Mouse (Mus musculus) MEL (cell line): ENCODE measurements around the gene Uri1. TPM values are rescaled to one million over a fixed set of nuclear protein-coding genes. Genes with fewer than 3 reads are reported as not detected.

Source experiments
- DNase-seq: peaks from one replicate; pipeline ENCODE4 v3.0.0; 2011; ENCODE audit warnings: low read depth, low spot score
- H3K27ac ChIP-seq: 2 replicates; pipeline ENCODE4 v1.5.1; 2012; ENCODE audit warnings: low read depth, mild to moderate bottlenecking, control low read depth, low read length, moderate library complexity; ENCODE audit not compliant: control insufficient read depth
- H3K27me3 ChIP-seq, 2 experiments: fragments of 150-350 bp in 1 of 2; sonication (generic) in 1 of 2; 2 replicates each; pipeline ENCODE4 v1.6.1; 2012; ENCODE audit warnings: low read length in 2 of 2, mild to moderate bottlenecking in 2 of 2, improper control_type of control experiment in 1 of 2, moderate library complexity in 1 of 2; ENCODE audit not compliant: insufficient read depth in 2 of 2, control insufficient read depth in 1 of 2
- H3K36me3 ChIP-seq, 2 experiments: 2 replicates each; pipeline ENCODE4 v1.6.1; 2012 to 2014; ENCODE audit warnings: low read length in 2 of 2, improper control_type of control experiment in 1 of 2, inconsistent platforms in 1 of 2, mild to moderate bottlenecking in 1 of 2; ENCODE audit not compliant: insufficient read depth in 2 of 2, control insufficient read depth in 1 of 2
- H3K4me1 ChIP-seq, 2 experiments: fragments of 150-350 bp in 1 of 2; sonication (generic) in 1 of 2; 2 replicates each; pipeline ENCODE4 v1.6.1; 2012; ENCODE audit warnings: low read length in 2 of 2, improper control_type of control experiment in 1 of 2, mild to moderate bottlenecking in 1 of 2; ENCODE audit not compliant: insufficient read depth in 2 of 2, control insufficient read depth in 1 of 2
- H3K4me3 ChIP-seq, 2 experiments: fragments of 150-350 bp in 1 of 2; sonication (generic) in 1 of 2; 2 replicates each; pipeline ENCODE4 v1.5.1; 2012; ENCODE audit warnings: low read depth in 2 of 2, low read length in 2 of 2, mild to moderate bottlenecking in 2 of 2, moderate library complexity in 2 of 2, control low read depth in 1 of 2, improper control_type of control experiment in 1 of 2; ENCODE audit not compliant: control insufficient read depth in 1 of 2, insufficient read depth in 1 of 2
- H3K79me2 ChIP-seq: 2 replicates; pipeline ENCODE4 v1.6.1; 2012; ENCODE audit warnings: mild to moderate bottlenecking, low read length, moderate library complexity; ENCODE audit not compliant: control insufficient read depth, poor library complexity, insufficient read depth
- H3K9ac ChIP-seq: 2 replicates; pipeline ENCODE4 v1.6.1; 2012; ENCODE audit warnings: low read depth, mild to moderate bottlenecking, control low read depth, low read length, moderate library complexity; ENCODE audit not compliant: control insufficient read depth, poor library complexity, severe bottlenecking
- H3K9me3 ChIP-seq: fragments of 150-350 bp; sonication (generic); replicated peaks from 2 replicates; pipeline ENCODE4 v1.6.1; 2012; ENCODE audit warnings: mild to moderate bottlenecking, low read length, improper control_type of control experiment, moderate library complexity; ENCODE audit not compliant: insufficient read depth
- CHD1 ChIP-seq: IDR thresholded peaks from 2 replicates; pipeline ENCODE4 v1.6.1; 2012; ENCODE audit warnings: low read depth, mild to moderate bottlenecking, inconsistent platforms, low read length, improper control_type of control experiment
- CTCF ChIP-seq, 3 experiments: IDR thresholded peaks in 2 of 3; conservative IDR thresholded peaks in 1 of 3; 2 replicates each; pipeline ENCODE4 v1.5.1; 2011 to 2012; ENCODE audit warnings: low read length in 3 of 3, low read depth in 2 of 3, mild to moderate bottlenecking in 2 of 3, improper control_type of control experiment in 1 of 3, inconsistent platforms in 1 of 3, mixed read lengths in 1 of 3, moderate library complexity in 1 of 3; ENCODE audit not compliant: control insufficient read depth in 1 of 3, insufficient read depth in 1 of 3, poor library complexity in 1 of 3, severe bottlenecking in 1 of 3
- E2F4 ChIP-seq: IDR thresholded peaks from 2 replicates; pipeline ENCODE4 v1.6.1; 2011; ENCODE audit warnings: low read depth, low read length, improper control_type of control experiment, borderline replicate concordance
- ELF1 ChIP-seq: IDR thresholded peaks from 2 replicates; pipeline ENCODE4 v1.6.1; 2014; ENCODE audit warnings: low read depth, mild to moderate bottlenecking, inconsistent platforms, low read length, improper control_type of control experiment, moderate library complexity
- EP300 ChIP-seq, 2 experiments: IDR thresholded peaks; 2 replicates each; pipeline ENCODE4 v1.6.1; 2011; ENCODE audit warnings: improper control_type of control experiment in 2 of 2, low read length in 2 of 2, low read depth in 1 of 2, mild to moderate bottlenecking in 1 of 2
- GABPA ChIP-seq: IDR thresholded peaks from 2 replicates; pipeline ENCODE4 v1.6.1; 2012; ENCODE audit warnings: low read depth, mild to moderate bottlenecking, inconsistent platforms, low read length, improper control_type of control experiment, moderate library complexity
- GATA1 ChIP-seq: IDR thresholded peaks from 2 replicates; pipeline ENCODE4 v1.6.1; 2011; ENCODE audit warnings: low read depth, low read length, improper control_type of control experiment
- HCFC1 ChIP-seq: IDR thresholded peaks from 2 replicates; pipeline ENCODE4 v1.6.1; 2012; ENCODE audit warnings: low read depth, mild to moderate bottlenecking, inconsistent platforms, low read length, improper control_type of control experiment, moderate library complexity
- JUND ChIP-seq: IDR thresholded peaks from 2 replicates; pipeline ENCODE4 v1.6.1; 2011; ENCODE audit warnings: low read depth, mild to moderate bottlenecking, improper control_type of control experiment, low read length
- KAT2A ChIP-seq: conservative IDR thresholded peaks from 2 replicates; pipeline ENCODE4 v1.6.1; 2012; ENCODE audit warnings: low read depth, low read length, improper control_type of control experiment, inconsistent platforms
- MAFK ChIP-seq: IDR thresholded peaks from 2 replicates; pipeline ENCODE4 v1.6.1; 2011; ENCODE audit warnings: low read depth, mild to moderate bottlenecking, low read length, improper control_type of control experiment, borderline replicate concordance
- MAZ ChIP-seq: IDR thresholded peaks from 2 replicates; pipeline ENCODE4 v1.6.1; 2012; ENCODE audit warnings: low read depth, mild to moderate bottlenecking, inconsistent platforms, low read length, improper control_type of control experiment
- MEF2A ChIP-seq: IDR thresholded peaks from 2 replicates; pipeline ENCODE4 v1.6.1; 2014; ENCODE audit warnings: low read depth, mild to moderate bottlenecking, inconsistent platforms, low read length, improper control_type of control experiment; ENCODE audit not compliant: poor library complexity, insufficient replicate concordance, severe bottlenecking; ENCODE audit errors: extremely low read depth
- POLR2AphosphoS5 ChIP-seq: IDR thresholded peaks from 2 replicates; pipeline ENCODE4 v1.6.1; 2012; ENCODE audit warnings: low read depth, borderline replicate concordance, mild to moderate bottlenecking, inconsistent platforms, low read length, moderate library complexity, mixed read lengths
- RAD21 ChIP-seq: IDR thresholded peaks from 2 replicates; pipeline ENCODE4 v1.6.1; 2011; ENCODE audit warnings: mild to moderate bottlenecking, low read depth, low read length, improper control_type of control experiment
- RCOR1 ChIP-seq: IDR thresholded peaks from 2 replicates; pipeline ENCODE4 v1.6.1; 2012; ENCODE audit warnings: low read depth, mild to moderate bottlenecking, inconsistent platforms, low read length, improper control_type of control experiment
- SIN3A ChIP-seq: IDR thresholded peaks from 2 replicates; pipeline ENCODE4 v1.6.1; 2012; ENCODE audit warnings: low read length, improper control_type of control experiment, inconsistent platforms
- SMC3 ChIP-seq: IDR thresholded peaks from 2 replicates; pipeline ENCODE4 v1.6.1; 2011; ENCODE audit warnings: low read depth, low read length, improper control_type of control experiment
- USF1 ChIP-seq: IDR thresholded peaks from 2 replicates; pipeline ENCODE4 v1.6.1; 2014; ENCODE audit warnings: low read depth, mild to moderate bottlenecking, inconsistent platforms, low read length, improper control_type of control experiment, moderate library complexity
- ZC3H11A ChIP-seq: IDR thresholded peaks from 2 replicates; pipeline ENCODE4 v1.6.1; 2012; ENCODE audit warnings: low read depth, mild to moderate bottlenecking, inconsistent platforms, low read length, improper control_type of control experiment
- ZNF384 ChIP-seq: IDR thresholded peaks from 2 replicates; pipeline ENCODE4 v1.6.1; 2012; ENCODE audit warnings: low read depth, mild to moderate bottlenecking, inconsistent platforms, low read length, improper control_type of control experiment
- polyA plus RNA-seq, 2 experiments: library from polyadenylated mRNA; stranded (reverse) in 1 of 2; unstranded in 1 of 2; fragments of >175 nt in 1 of 2; fragments of >200 nt in 1 of 2; gene quantifications; 2 replicates each; pipeline versions ENCODE4 v1.2.1 to v1.2.4; 2012; ENCODE audit warnings: low replicate concordance in 2 of 2, low read depth in 1 of 2; ENCODE audit not compliant: insufficient read length in 2 of 2, insufficient read depth in 1 of 2, missing spikeins in 1 of 2
- total RNA-seq: library from RNA; depleted of rRNA; stranded (reverse); fragments of 300-350 nt; gene quantifications from 2 replicates; pipeline ENCODE4 v1.2.3, GENCODE M21; 2012

The Uri1 gene
- total and polyA plus RNA-seq, 3 experiments: 29.2 to 36.0 TPM; not detected in 1

DNA sequence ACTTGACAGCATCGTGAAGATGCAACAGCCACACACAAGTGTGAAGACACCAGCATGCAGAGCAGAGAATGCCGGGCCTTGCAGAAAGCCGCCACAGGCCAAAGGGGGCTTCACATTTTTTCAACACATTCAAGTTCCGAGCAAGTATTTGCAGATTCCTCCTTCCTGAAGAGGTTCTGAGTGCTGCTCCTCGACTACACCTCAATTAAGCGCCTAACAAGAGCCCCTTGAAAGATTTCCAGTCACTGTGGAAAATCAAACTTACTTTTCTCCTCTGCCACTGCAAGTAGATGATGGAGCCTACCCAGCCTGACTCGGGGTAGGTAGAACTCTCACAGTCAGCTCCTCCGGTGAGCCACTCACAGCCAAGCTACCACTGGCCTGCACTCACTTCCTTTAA is 86.9 kb downstream of the Uri1 start:
- H3K79me2 ChIP-seq: no peaks in the 10 kb centered on the region
- H3K36me3 ChIP-seq: no peaks in the 10 kb centered on the region; a peak in 1 of 4 replicates
- H3K4me1 ChIP-seq: no peaks in the 10 kb centered on the region
- H3K9me3 ChIP-seq: no peaks in the 10 kb centered on the region
- no peak for DNase-seq
- TF ChIP-seq CHD1 (no peak), POLR2AphosphoS5 (no peak)
- no peak overlapping the region for H3K27ac ChIP-seq
- H3K9ac ChIP-seq: no peak overlapping the region
- no peaks in the 10 kb centered on the region for H3K27me3 ChIP-seq
- no peak overlapping the region for H3K4me3 ChIP-seq

DNA sequence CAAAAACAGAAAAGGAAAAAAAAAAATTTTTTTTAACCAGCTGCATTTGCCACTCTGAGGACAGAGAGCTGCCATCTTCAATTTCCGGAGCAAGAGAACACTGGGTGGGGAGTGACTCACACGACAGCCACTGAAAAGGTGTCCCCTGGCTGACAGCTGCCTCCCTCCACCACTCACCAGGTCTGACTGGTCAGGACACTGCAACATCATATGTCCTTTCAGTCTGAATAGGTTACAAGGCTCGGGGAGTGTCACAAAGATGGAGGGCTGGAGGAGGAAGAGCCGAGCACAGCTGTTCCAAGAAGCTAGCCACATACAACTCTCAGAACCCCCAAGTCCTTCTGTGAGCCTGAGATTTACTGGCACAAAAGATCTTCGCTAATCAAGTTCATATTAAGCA is 87.6 kb downstream of the Uri1 start:
- Histone ChIP-seq H3K79me2 (no peaks in the 10 kb centered on the region), H3K4me1 (no peaks in the 10 kb centered on the region), H3K27ac (no peak overlapping the region), H3K27me3 (no peaks in the 10 kb centered on the region), H3K9me3 (no peaks in the 10 kb centered on the region), H3K36me3 (no peaks in the 10 kb centered on the region; a peak in 1 of 4 replicates), H3K4me3 (no peak overlapping the region), H3K9ac (no peak overlapping the region)
- DNase-seq: no peak
- no peak for TF ChIP-seq POLR2AphosphoS5
- no peak for TF ChIP-seq SIN3A
- no peak for TF ChIP-seq ELF1
- no peak for TF ChIP-seq JUND
- no peak for TF ChIP-seq CHD1
- TF ChIP-seq SMC3: no peak
- no peak for TF ChIP-seq USF1
- TF ChIP-seq EP300 (IDR thresholded peaks at IDR 0.05; ENCODE audit: low read depth in 1 of 2, low read length in 2 of 2): no peak
- no peak for TF ChIP-seq ZC3H11A
- no peak for TF ChIP-seq E2F4
- no peak for TF ChIP-seq GATA1
- no peak for TF ChIP-seq RCOR1
- TF ChIP-seq MEF2A: no peak
- TF ChIP-seq, all 39 proteins: peak for 0

GRCm38 (mm10) chr7:37934770-37935182 is 88.6 kb downstream of the Uri1 start:
- no peaks in the 10 kb centered on the region for H3K27me3 ChIP-seq
- H3K4me3 ChIP-seq: no peak overlapping the region
- peak; percentile 51 to 65 (median 56) for TF ChIP-seq CTCF (IDR thresholded peaks at IDR 0.05 in 2 of 3, conservative IDR thresholded peaks at IDR 0.05 in 1 of 3; ENCODE audit: control insufficient read depth in 1 of 3, insufficient read depth in 1 of 3, low read depth in 2 of 3, low read length in 3 of 3, poor library complexity in 1 of 3, severe bottlenecking in 1 of 3)
- TF ChIP-seq ZC3H11A: no peak
- no peak for TF ChIP-seq GABPA
- TF ChIP-seq MAFK: no peak
- TF ChIP-seq HCFC1: no peak
- TF ChIP-seq ZNF384: peak; percentile 53; the same call in 1 of the 2 replicates
- TF ChIP-seq MAZ: no peak
- TF ChIP-seq RAD21: peak; percentile 12
- no peak for TF ChIP-seq KAT2A
- peak; percentile 22 for TF ChIP-seq SMC3
- no peak for TF ChIP-seq ELF1
- H3K36me3 ChIP-seq: no peaks in the 10 kb centered on the region
- peak; percentile 37 for DNase-seq
- H3K4me1 ChIP-seq: no peaks in the 10 kb centered on the region
- no peaks in the 10 kb centered on the region for H3K9me3 ChIP-seq
- no peak overlapping the region for H3K27ac ChIP-seq
- no peak overlapping the region for H3K9ac ChIP-seq
- H3K79me2 ChIP-seq: no peaks in the 10 kb centered on the region
